Mouse (Mus musculus) splenic B cell, adult 2 months (primary cell): ENCODE data around the gene BC049352.

ENCODE experiments used
- DNase-seq: peaks from one replicate; pipeline ENCODE4 v3.0.0-alpha.2; 2011; ENCODE audit warnings: low read depth, low spot score
- H3K27me3 ChIP-seq: 2 replicates; pipeline ENCODE4 v1.6.1; 2012; ENCODE audit warnings: mild to moderate bottlenecking, low read length, moderate library complexity, mixed read lengths; ENCODE audit not compliant: control insufficient read depth, poor library complexity, insufficient read depth, severe bottlenecking
- H3K36me3 ChIP-seq: 2 replicates; pipeline ENCODE4 v1.6.1; 2012; ENCODE audit warnings: mild to moderate bottlenecking, low read length, moderate library complexity, mixed read lengths; ENCODE audit not compliant: control insufficient read depth, poor library complexity, insufficient read depth, severe bottlenecking

BC049352 gene

GRCm38 (mm10) chr9:45203797-45204410 is 22.1 kb downstream of the BC049352 start, which contains the start of gene Tmprss4:
TSS of gene Tmprss4 (minus strand) at chr9:45204092.
- no peaks in the 10 kb centered on the region for H3K27me3 ChIP-seq
- DNase-seq: no peak
- no peaks in the 10 kb centered on the region for H3K36me3 ChIP-seq

- Histone ChIP-seq H3K27me3 (no peaks in the 10 kb centered on the region), H3K36me3 (no peaks in the 10 kb centered on the region)
- no peak for DNase-seq
Observed at GRCm38 (mm10) chr9:45205143-45205542, 23.3 kb downstream of the BC049352 start.

- Histone ChIP-seq H3K27me3 (no peaks in the 10 kb centered on the region), H3K36me3 (no peaks in the 10 kb centered on the region)
- DNase-seq: no peak
Observed at GRCm38 (mm10) chr9:45206121-45206520, 24.3 kb downstream of the BC049352 start.

GRCm38 (mm10) chr9:45207015-45207743 is 25.4 kb downstream of the BC049352 start:
- no peak for DNase-seq
- no peaks in the 10 kb centered on the region for H3K36me3 ChIP-seq
- no peaks in the 10 kb centered on the region for H3K27me3 ChIP-seq

GRCm38 (mm10) chr9:45212001-45212400 is 30.2 kb downstream of the BC049352 start:
- DNase-seq: no peak
- H3K36me3 ChIP-seq: no peaks in the 10 kb centered on the region
- H3K27me3 ChIP-seq: no peaks in the 10 kb centered on the region

GRCm38 (mm10) chr9:45215526-45216179 is 33.8 kb downstream of the BC049352 start:
- DNase-seq: no peak
- Histone ChIP-seq H3K27me3 (no peaks in the 10 kb centered on the region), H3K36me3 (no peaks in the 10 kb centered on the region; the same call in 1 of the 2 replicates)

- Histone ChIP-seq H3K27me3 (no peaks in the 10 kb centered on the region), H3K36me3 (no peaks in the 10 kb centered on the region; the same call in 1 of the 2 replicates)
- no peak for DNase-seq
Observed at GRCm38 (mm10) chr9:45219644-45220043, 37.8 kb downstream of the BC049352 start.

- DNase-seq: peak; percentile 94
- Histone ChIP-seq H3K27me3 (no peaks in the 10 kb centered on the region), H3K36me3 (no peaks in the 10 kb centered on the region; the same call in 1 of the 2 replicates)
Observed at GRCm38 (mm10) chr9:45221567-45221966, 39.8 kb downstream of the BC049352 start.

- DNase-seq: peak; percentile 37
- Histone ChIP-seq H3K27me3 (no peaks in the 10 kb centered on the region), H3K36me3 (no peaks in the 10 kb centered on the region)
Observed at GRCm38 (mm10) chr9:45229359-45229758, 47.6 kb downstream of the BC049352 start.

- Histone ChIP-seq H3K27me3 (no peaks in the 10 kb centered on the region), H3K36me3 (no peaks in the 10 kb centered on the region)
- peak; percentile 73 for DNase-seq
Observed at GRCm38 (mm10) chr9:45235668-45236227, 53.9 kb downstream of the BC049352 start.

- Histone ChIP-seq H3K27me3 (no peaks in the 10 kb centered on the region), H3K36me3 (no peaks in the 10 kb centered on the region)
- no peak for DNase-seq
Observed at GRCm38 (mm10) chr9:45236744-45237143, 54.9 kb downstream of the BC049352 start.

- DNase-seq: peak; percentile 73
- Histone ChIP-seq H3K27me3 (no peaks in the 10 kb centered on the region), H3K36me3 (no peaks in the 10 kb centered on the region)
Observed at GRCm38 (mm10) chr9:45241397-45241796, 59.6 kb downstream of the BC049352 start.

- Histone ChIP-seq H3K27me3 (no peaks in the 10 kb centered on the region), H3K36me3 (no peaks in the 10 kb centered on the region)
- DNase-seq: no peak
Observed at GRCm38 (mm10) chr9:45245432-45245831, 63.6 kb downstream of the BC049352 start.

GRCm38 (mm10) chr9:45246060-45246459 is 64.3 kb downstream of the BC049352 start:
- no peaks in the 10 kb centered on the region for H3K27me3 ChIP-seq
- H3K36me3 ChIP-seq: no peaks in the 10 kb centered on the region
- DNase-seq: peak; percentile 94

- no peaks in the 10 kb centered on the region for H3K27me3 ChIP-seq
- DNase-seq: peak; percentile 70
- H3K36me3 ChIP-seq: no peaks in the 10 kb centered on the region
Observed at GRCm38 (mm10) chr9:45247536-45247935, 65.7 kb downstream of the BC049352 start.
